Mouse (Mus musculus): Measurements from ENCODE around the gene Brca2. TPM values are rescaled to one million over a fixed set of nuclear protein-coding genes. Genes with fewer than 3 reads are reported as not detected.

Gene Brca2
- polyA plus RNA-seq, 1 experiment from 2014 or later, result 30.5 TPM

- Histone ChIP-seq H3K4me3 (no peak overlapping the region), H3K27ac (no peak overlapping the region), H3K4me1 (no peaks in the 10 kb centered on the region), H3K27me3 (no peaks in the 10 kb centered on the region), H3K36me3 (peaks cover 63% of the 10 kb centered on the region), H3K9me3 (no peaks in the 10 kb centered on the region), H3K4me2 (replicated peaks) (no peak overlapping the region), H3K9ac (no peak overlapping the region)
- no peak for ATAC-seq (ENCODE audit: insufficient number of reproducible peaks, insufficient read depth, low FRiP score, low TSS enrichment)
- WGBS, result 91% methylated on average over 5 of the region's 5 CpGs
These were observed 44.5 kb downstream of the Brca2 start for GRCm38 (mm10) chr5:150566971-150567370.

GRCm38 (mm10) chr5:150570496-150571219 lies 48.2 kb downstream of the Brca2 start:
- H3K4me3 ChIP-seq, result no peak overlapping the region
- no peaks in the 10 kb centered on the region for H3K9me3 ChIP-seq
- H3K4me2 ChIP-seq (replicated peaks), result no peak overlapping the region
- no peak overlapping the region for H3K27ac ChIP-seq
- 90% methylated on average over 11 of the region's 11 CpGs for WGBS
- H3K4me1 ChIP-seq, result no peaks in the 10 kb centered on the region
- H3K36me3 ChIP-seq, result peaks cover 51% of the 10 kb centered on the region
- no peaks in the 10 kb centered on the region for H3K27me3 ChIP-seq
- H3K9ac ChIP-seq, result no peak overlapping the region
- ATAC-seq (ENCODE audit: insufficient number of reproducible peaks, insufficient read depth, low FRiP score, low TSS enrichment), result no peak

GRCm38 (mm10) chr5:150574403-150574802 lies 52.0 kb downstream of the Brca2 start:
- 93% methylated on average over 3 of the region's 3 CpGs for WGBS
- H3K9ac ChIP-seq, result no peak overlapping the region

GRCm38 (mm10) chr5:150574885-150575284 lies 52.5 kb downstream of the Brca2 start:
- no peak overlapping the region for H3K9ac ChIP-seq

More at GRCm38 (mm10) chr5:150574403-150574802, 52.0 kb downstream of the Brca2 start:
- no peaks in the 10 kb centered on the region for H3K27me3 ChIP-seq
- H3K9me3 ChIP-seq, result no peaks in the 10 kb centered on the region
- ATAC-seq (ENCODE audit: insufficient number of reproducible peaks, insufficient read depth, low FRiP score, low TSS enrichment), result no peak
- H3K36me3 ChIP-seq, result peaks cover 20% of the 10 kb centered on the region
- H3K27ac ChIP-seq, result no peak overlapping the region
- no peak overlapping the region for H3K4me3 ChIP-seq
- H3K4me1 ChIP-seq, result no peaks in the 10 kb centered on the region
- no peak overlapping the region for H3K4me2 ChIP-seq (replicated peaks)

DNA sequence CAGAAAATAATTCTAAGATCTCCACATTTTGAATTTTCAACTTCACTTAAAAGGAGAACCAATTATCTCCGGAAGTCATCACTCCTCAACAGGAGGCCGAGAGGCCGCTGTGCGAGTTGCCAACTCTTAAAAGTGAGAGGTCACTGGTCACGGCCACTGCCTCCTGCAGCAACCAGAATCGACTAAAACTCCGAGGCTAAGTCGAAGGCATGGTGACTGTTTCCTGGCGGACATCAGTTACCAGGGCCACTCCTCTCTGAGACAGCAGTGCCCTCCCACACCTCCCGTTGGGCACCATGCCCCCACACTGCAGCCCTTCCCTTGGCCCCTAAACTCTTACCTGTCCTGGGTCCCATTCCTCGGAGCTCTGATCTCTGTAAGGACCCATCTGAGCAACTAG lies 54.4 kb downstream of the Brca2 start:
- H3K27ac ChIP-seq, result no peak overlapping the region
- WGBS, result 84% methylated on average over 11 of the region's 11 CpGs
- H3K4me3 ChIP-seq, result no peak overlapping the region
- no peaks in the 10 kb centered on the region for H3K9me3 ChIP-seq
- no peaks in the 10 kb centered on the region for H3K4me1 ChIP-seq
- H3K4me2 ChIP-seq (replicated peaks), result no peak overlapping the region
- H3K36me3 ChIP-seq, result peaks cover 9% of the 10 kb centered on the region
- no peak overlapping the region for H3K9ac ChIP-seq
- no peaks in the 10 kb centered on the region for H3K27me3 ChIP-seq
- no peak for ATAC-seq (ENCODE audit: insufficient number of reproducible peaks, insufficient read depth, low FRiP score, low TSS enrichment)

More at GRCm38 (mm10) chr5:150574885-150575284, 52.5 kb downstream of the Brca2 start:
- Histone ChIP-seq H3K4me1 (no peaks in the 10 kb centered on the region), H3K36me3 (peaks cover 19% of the 10 kb centered on the region), H3K9me3 (no peaks in the 10 kb centered on the region), H3K27ac (no peak overlapping the region), H3K27me3 (no peaks in the 10 kb centered on the region), H3K4me3 (no peak overlapping the region), H3K4me2 (replicated peaks) (no peak overlapping the region)
- WGBS, result 77% methylated on average over 5 of the region's 5 CpGs
- ATAC-seq (ENCODE audit: insufficient number of reproducible peaks, insufficient read depth, low FRiP score, low TSS enrichment), result no peak

DNA sequence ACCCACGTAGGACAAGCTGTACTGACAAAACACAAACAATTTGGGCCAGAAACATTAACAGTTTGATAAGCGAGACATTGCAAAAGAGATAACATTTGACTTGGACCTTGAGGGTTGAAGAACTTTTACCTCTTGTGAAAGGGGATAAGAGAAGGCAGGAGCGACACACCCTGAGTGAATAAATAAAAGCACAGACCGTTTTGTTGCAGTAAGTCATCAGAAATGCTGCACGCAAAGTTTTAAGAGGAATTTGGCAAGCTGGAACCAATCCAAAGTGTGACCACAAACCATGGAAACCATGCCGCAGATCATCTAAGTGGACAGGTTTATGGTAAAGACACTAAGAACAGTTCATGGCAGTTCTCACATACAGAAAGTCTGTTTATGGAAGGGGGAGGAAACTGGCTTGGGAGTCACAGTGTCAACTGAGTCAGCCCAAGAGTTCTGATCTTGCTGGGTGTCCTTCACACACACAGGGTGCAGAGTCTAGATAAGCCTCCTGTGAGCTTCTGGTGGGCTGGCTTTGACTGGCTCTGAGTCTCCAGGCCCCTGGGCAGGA lies 56.3 kb downstream of the Brca2 start:
- ATAC-seq (ENCODE audit: insufficient number of reproducible peaks, insufficient read depth, low FRiP score, low TSS enrichment), result no peak
- no peak overlapping the region for H3K27ac ChIP-seq
- H3K36me3 ChIP-seq, result no peaks in the 10 kb centered on the region
- H3K4me1 ChIP-seq, result no peaks in the 10 kb centered on the region
- no peaks in the 10 kb centered on the region for H3K9me3 ChIP-seq
- H3K27me3 ChIP-seq, result no peaks in the 10 kb centered on the region
- H3K4me2 ChIP-seq (replicated peaks), result no peak overlapping the region
- H3K4me3 ChIP-seq, result no peak overlapping the region
- 76% methylated on average over 6 of the region's 6 CpGs for WGBS
- H3K9ac ChIP-seq, result no peak overlapping the region

DNA sequence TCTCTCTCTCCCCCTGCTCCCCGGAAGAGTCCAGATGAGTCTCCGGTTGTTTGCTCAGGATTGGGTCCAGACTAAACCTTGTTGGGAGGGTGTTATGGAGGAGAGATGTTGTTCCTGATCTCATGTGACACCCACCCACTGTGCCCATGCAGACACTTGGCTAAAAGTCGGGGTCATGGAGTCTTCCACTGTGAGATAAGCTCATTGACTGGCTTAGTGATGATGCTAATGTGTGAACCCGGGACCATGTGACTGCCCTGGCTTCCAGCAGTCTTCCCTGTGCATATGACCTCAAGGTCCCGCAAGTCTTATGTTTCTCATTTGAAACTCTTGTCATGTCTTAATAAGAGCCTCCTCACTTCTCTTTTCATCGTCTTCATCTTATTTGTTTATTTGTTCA lies 58.8 kb downstream of the Brca2 start:
- Histone ChIP-seq H3K27ac (no peak overlapping the region), H3K36me3 (no peaks in the 10 kb centered on the region), H3K9ac (no peak overlapping the region), H3K9me3 (no peaks in the 10 kb centered on the region), H3K4me1 (no peaks in the 10 kb centered on the region), H3K27me3 (no peaks in the 10 kb centered on the region), H3K4me3 (no peak overlapping the region), H3K4me2 (replicated peaks) (no peak overlapping the region)
- ATAC-seq (ENCODE audit: insufficient number of reproducible peaks, insufficient read depth, low FRiP score, low TSS enrichment), result no peak
- WGBS, result 68% methylated on average over 6 of the region's 6 CpGs

DNA sequence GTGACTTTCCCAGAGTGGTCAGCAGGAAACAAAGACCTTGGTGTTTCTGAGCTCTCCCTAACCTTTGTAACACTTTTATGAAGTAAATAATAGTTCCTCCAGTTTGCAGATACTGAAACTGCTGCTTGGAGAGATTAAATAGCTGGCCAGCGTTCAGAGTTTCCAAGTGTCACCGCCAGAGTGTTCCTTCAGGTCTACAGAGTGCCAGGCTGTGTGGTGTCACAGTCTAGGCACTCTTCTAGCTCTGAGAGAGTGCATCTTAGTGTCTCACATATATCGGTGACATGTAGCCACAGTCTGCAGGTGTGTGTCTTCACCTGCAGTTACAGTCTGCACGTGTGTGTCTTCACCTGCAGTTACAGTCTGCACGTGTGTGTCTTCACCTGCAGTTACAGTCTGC lies 60.8 kb downstream of the Brca2 start:
- 84% methylated on average over 5 of the region's 5 CpGs for WGBS
- Histone ChIP-seq H3K27ac (no peak overlapping the region), H3K36me3 (no peaks in the 10 kb centered on the region), H3K4me3 (no peak overlapping the region), H3K4me1 (no peaks in the 10 kb centered on the region), H3K9ac (no peak overlapping the region), H3K4me2 (replicated peaks) (no peak overlapping the region), H3K27me3 (no peaks in the 10 kb centered on the region), H3K9me3 (no peaks in the 10 kb centered on the region)
- ATAC-seq (ENCODE audit: insufficient number of reproducible peaks, insufficient read depth, low FRiP score, low TSS enrichment), result no peak

DNA sequence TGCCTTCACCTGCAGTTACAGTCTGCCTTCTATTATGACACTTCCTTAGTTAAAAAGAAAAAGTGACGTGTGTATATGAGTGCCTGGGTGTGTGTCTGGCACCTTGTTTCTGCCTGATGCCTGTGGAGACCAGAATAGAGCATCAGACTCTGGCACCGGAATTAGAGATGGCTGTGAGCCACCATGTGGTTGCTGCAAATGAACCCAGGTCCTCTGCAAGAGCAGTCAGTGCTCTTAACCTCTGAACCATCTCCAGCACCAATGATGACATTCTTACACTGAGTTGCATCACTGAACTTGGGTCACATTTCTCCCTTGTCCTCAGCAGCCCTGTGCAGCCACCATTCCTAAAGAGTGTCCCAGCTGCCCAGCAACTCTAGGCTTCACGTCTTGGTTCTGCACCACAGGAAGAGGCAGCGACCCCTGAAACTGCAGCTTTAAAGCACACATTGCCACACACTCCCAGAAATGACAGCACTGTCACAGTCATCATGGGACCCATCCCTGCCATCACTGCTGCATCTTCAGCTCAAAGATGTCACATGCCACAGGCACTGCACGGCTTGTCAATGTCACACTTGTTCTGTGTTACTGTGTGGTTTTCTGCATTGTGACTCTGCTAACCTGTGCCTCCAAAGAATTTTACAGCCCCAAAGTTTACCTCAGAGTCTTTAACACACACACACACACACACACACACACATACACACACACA lies 61.3 kb downstream of the Brca2 start:
- Histone ChIP-seq H3K27me3 (no peaks in the 10 kb centered on the region), H3K9me3 (no peaks in the 10 kb centered on the region), H3K4me2 (replicated peaks) (no peak overlapping the region), H3K4me3 (no peak overlapping the region), H3K36me3 (no peaks in the 10 kb centered on the region), H3K4me1 (no peaks in the 10 kb centered on the region), H3K9ac (no peak overlapping the region), H3K27ac (no peak overlapping the region)
- no peak for ATAC-seq (ENCODE audit: insufficient number of reproducible peaks, insufficient read depth, low FRiP score, low TSS enrichment)
- 70% methylated on average over 5 of the region's 5 CpGs for WGBS

- H3K4me3 ChIP-seq, result no peak overlapping the region
- 48% methylated on average over 6 of the region's 6 CpGs for WGBS
- no peaks in the 10 kb centered on the region for H3K9me3 ChIP-seq
- H3K36me3 ChIP-seq, result no peaks in the 10 kb centered on the region
- H3K9ac ChIP-seq, result no peak overlapping the region
- no peaks in the 10 kb centered on the region for H3K27me3 ChIP-seq
- no peak overlapping the region for H3K4me2 ChIP-seq (replicated peaks)
- H3K4me1 ChIP-seq, result no peaks in the 10 kb centered on the region
- no peak overlapping the region for H3K27ac ChIP-seq
- ATAC-seq (ENCODE audit: insufficient number of reproducible peaks, insufficient read depth, low FRiP score, low TSS enrichment), result no peak
These were observed 61.9 kb downstream of the Brca2 start for GRCm38 (mm10) chr5:150584337-150584729.

- Histone ChIP-seq H3K4me3 (no peak overlapping the region), H3K27ac (no peak overlapping the region), H3K4me2 (replicated peaks) (no peak overlapping the region), H3K9me3 (no peaks in the 10 kb centered on the region), H3K4me1 (peaks cover 4% of the 10 kb centered on the region; the same call in 1 of the 2 replicates), H3K9ac (no peak overlapping the region), H3K36me3 (no peaks in the 10 kb centered on the region), H3K27me3 (peaks cover 29% of the 10 kb centered on the region)
- no peak for ATAC-seq (ENCODE audit: insufficient number of reproducible peaks, insufficient read depth, low FRiP score, low TSS enrichment)
- 74% methylated on average over 2 of the region's 2 CpGs for WGBS
These were observed 67.5 kb downstream of the Brca2 start for GRCm38 (mm10) chr5:150589945-150590344.

Measured in embryonic facial prominence, embryonic 12.5 days (tissue).